Mouse (Mus musculus) neural tube, embryonic 13.5 days (tissue): ENCODE measurements around the gene Rasl2-9. TPM values are rescaled to one million over a fixed set of nuclear protein-coding genes. Genes with fewer than 3 reads are reported as not detected.
"Not testable (repeated sequence)": the region's sequence is repeated elsewhere in the genome, so short reads cannot be mapped to it uniquely, and the experiment has no call there.

Source experiments
- ATAC-seq: fragments of 200-750 bp; cut with Nextera tagmentation; 2 replicates; pipeline ENCODE4 v1.8.0; 2017; ENCODE audit warnings: low read depth, mild to moderate bottlenecking, moderate TSS enrichment, moderate library complexity
- H3K27ac ChIP-seq: fragments of 300-500 bp; sonication (generic); replicated peaks from 2 replicates; pipeline ENCODE4 v1.5.1; 2015; ENCODE audit warnings: moderate library complexity, mild to moderate bottlenecking, inconsistent platforms
- H3K27me3 ChIP-seq: fragments of 300-500 bp; sonication (generic); 2 replicates; pipeline ENCODE4 v1.6.1; 2015; ENCODE audit warnings: mild to moderate bottlenecking, inconsistent platforms
- H3K36me3 ChIP-seq: fragments of 300-500 bp; sonication (generic); 2 replicates; pipeline ENCODE4 v1.6.1; 2015; ENCODE audit warnings: mild to moderate bottlenecking, inconsistent platforms
- H3K4me1 ChIP-seq: fragments of 300-500 bp; sonication (generic); replicated peaks from 2 replicates; pipeline ENCODE4 v1.6.1; 2015; ENCODE audit warnings: inconsistent platforms
- H3K4me2 ChIP-seq: fragments of 300-500 bp; sonication (generic); 2 replicates; pipeline ENCODE4 v1.6.1; 2015; ENCODE audit warnings: inconsistent platforms, mild to moderate bottlenecking, moderate library complexity
- H3K4me3 ChIP-seq: fragments of 300-500 bp; sonication (generic); 2 replicates; pipeline ENCODE4 v1.5.1; 2015; ENCODE audit warnings: mild to moderate bottlenecking, inconsistent platforms
- H3K9ac ChIP-seq: fragments of 300-500 bp; sonication (generic); 2 replicates; pipeline ENCODE4 v1.6.1; 2015; ENCODE audit warnings: moderate library complexity, mild to moderate bottlenecking, inconsistent platforms
- H3K9me3 ChIP-seq: fragments of 300-500 bp; sonication (generic); 2 replicates; pipeline ENCODE4 v1.6.1; 2016; ENCODE audit warnings: inconsistent platforms
- WGBS: fragments of 180-500 bp; shearing (Covaris S2); methylation state at CpG from one replicate; pipeline ENCODE4 v1.1.7; 2015; 5-methylcytosine and 5-hydroxymethylcytosine counted together
- polyA plus RNA-seq: library from polyadenylated mRNA; unstranded; fragments of >200 nt; fragmentation: Nextera tagmentation; extraction: Ambion mirVana; gene quantifications from 2 replicates; pipeline ENCODE4 v1.2.1, GENCODE M21; 2015

Rasl2-9 gene
- polyA plus RNA-seq, result 0.34 and 0.45 TPM in 2 replicates

GRCm38 (mm10) chr7:5125549-5126406, at the start of gene Rasl2-9:
Gene Rasl2-9, minus strand, starts transcription at chr7:5125950.
- H3K4me1 ChIP-seq, result no peaks in the 10 kb centered on the region
- H3K27me3 ChIP-seq, result no peaks in the 10 kb centered on the region
- H3K9me3 ChIP-seq, result no peaks in the 10 kb centered on the region
- H3K4me2 ChIP-seq, result peak within 1 kb of the TSS; percentile 60
- 17% methylated on average over 42 of the region's 42 CpGs for WGBS
- ATAC-seq, result peak; percentile 88
- no peaks in the 10 kb centered on the region for H3K36me3 ChIP-seq
- no peak within 1 kb of the TSS for H3K27ac ChIP-seq
- H3K4me3 ChIP-seq, result peak within 1 kb of the TSS; percentile 38
- H3K9ac ChIP-seq, result peak within 1 kb of the TSS; percentile 53

GRCm38 (mm10) chr7:5149570-5149969, 23.8 kb upstream of the Rasl2-9 start, which contains the start of gene Vmn1r55:
Gene Vmn1r55, minus strand, starts transcription at chr7:5149670.
- not testable (repeated sequence) for H3K36me3 ChIP-seq, H3K4me2 ChIP-seq, H3K27ac ChIP-seq, H3K9ac ChIP-seq, ATAC-seq, H3K4me3 ChIP-seq, H3K27me3 ChIP-seq, H3K4me1 ChIP-seq, H3K9me3 ChIP-seq

DNA sequence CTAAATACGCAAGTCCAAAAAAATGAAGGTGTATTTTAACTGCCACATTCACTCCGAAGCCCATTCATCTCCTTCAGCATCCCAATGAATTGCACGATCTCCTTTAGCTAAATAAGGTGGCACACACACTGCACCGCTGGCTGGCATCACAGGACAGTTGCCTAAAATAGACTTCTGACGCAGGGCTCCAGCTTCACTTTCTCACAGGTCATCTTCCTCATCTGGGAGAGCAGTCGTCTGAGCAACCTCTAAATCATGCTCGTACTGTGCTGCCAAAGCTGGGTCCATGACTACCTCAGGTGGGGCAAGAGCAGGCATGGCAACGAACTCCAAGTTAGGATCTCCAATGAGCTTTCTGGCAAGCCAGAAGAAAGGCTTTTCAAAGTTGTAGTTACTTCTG, 672 bp downstream of the Rasl2-9 start:
- no peaks in the 10 kb centered on the region for H3K9me3 ChIP-seq
- no peaks in the 10 kb centered on the region for H3K4me1 ChIP-seq
- H3K27ac ChIP-seq, result no peak overlapping the region
- H3K27me3 ChIP-seq, result no peaks in the 10 kb centered on the region
- H3K4me2 ChIP-seq, result no peak overlapping the region
- WGBS, result 89% methylated on average over 8 of the region's 8 CpGs
- no peak overlapping the region for H3K9ac ChIP-seq
- no peak overlapping the region for H3K4me3 ChIP-seq
- no peak for ATAC-seq
- H3K36me3 ChIP-seq, result no peaks in the 10 kb centered on the region

GRCm38 (mm10) chr7:5116850-5117249, 8.9 kb downstream of the Rasl2-9 start, which contains the start of gene Rfpl4:
Gene Rfpl4, minus strand, starts transcription at chr7:5116950.
- no peak for ATAC-seq
- Histone ChIP-seq H3K27ac (no peak within 1 kb of the TSS), H3K27me3 (no peaks in the 10 kb centered on the region), H3K4me3 (no peak within 1 kb of the TSS), H3K9ac (no peak within 1 kb of the TSS), H3K36me3 (no peaks in the 10 kb centered on the region), H3K9me3 (no peaks in the 10 kb centered on the region), H3K4me2 (no peak within 1 kb of the TSS), H3K4me1 (no peaks in the 10 kb centered on the region)
- WGBS, result 93% methylated on average over 3 of the region's 3 CpGs

DNA sequence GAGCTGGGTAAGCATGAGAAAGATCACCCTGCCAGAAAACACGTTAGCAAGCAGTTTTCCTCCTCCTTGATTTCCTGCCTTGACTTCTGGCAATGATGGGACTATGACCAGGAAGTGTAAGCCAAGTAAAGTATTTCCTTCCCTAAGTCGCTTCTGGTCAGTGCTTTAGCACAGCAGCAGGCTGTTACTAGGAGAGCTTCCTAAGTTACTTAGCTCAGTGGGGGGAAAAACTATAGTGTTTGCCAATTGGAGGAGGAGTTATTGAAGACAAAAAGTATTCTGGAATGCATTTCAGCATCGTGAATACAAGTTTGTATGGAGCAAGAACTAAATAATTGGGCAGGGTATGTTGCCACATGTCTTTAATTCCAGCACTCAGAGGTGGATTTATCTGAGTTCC, 13.0 kb downstream of the Rasl2-9 start:
- Histone ChIP-seq H3K4me3 (no peak overlapping the region), H3K4me2 (no peak overlapping the region), H3K9ac (no peak overlapping the region), H3K27me3 (no peaks in the 10 kb centered on the region), H3K36me3 (no peaks in the 10 kb centered on the region), H3K27ac (no peak overlapping the region), H3K4me1 (no peaks in the 10 kb centered on the region), H3K9me3 (no peaks in the 10 kb centered on the region)
- WGBS, result 62% methylated on average over 3 of the region's 3 CpGs
- ATAC-seq, result no peak

DNA sequence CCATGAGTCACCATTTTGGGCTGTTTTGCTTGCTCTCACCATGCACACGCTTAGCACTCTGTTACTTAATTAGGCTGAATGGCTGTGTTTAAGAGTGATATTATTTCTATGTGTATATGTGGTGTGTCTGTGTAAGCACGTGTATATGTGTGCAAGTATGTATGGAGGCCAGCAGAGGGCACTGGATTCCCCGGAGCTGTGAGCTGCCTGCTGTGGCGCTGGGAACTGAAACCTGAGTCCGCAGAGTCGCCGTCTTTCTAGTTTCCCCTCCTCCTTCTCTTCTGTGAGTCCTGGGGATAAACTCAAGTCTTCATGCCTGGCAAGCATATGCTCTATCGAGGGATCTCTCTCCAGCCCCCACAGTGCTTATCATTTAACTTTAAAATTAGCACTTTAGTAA, 16.4 kb downstream of the Rasl2-9 start:
- H3K9me3 ChIP-seq, result no peaks in the 10 kb centered on the region
- no peak overlapping the region for H3K4me3 ChIP-seq
- H3K27me3 ChIP-seq, result no peaks in the 10 kb centered on the region
- no peak for ATAC-seq
- H3K27ac ChIP-seq, result no peak overlapping the region
- H3K4me1 ChIP-seq, result no peaks in the 10 kb centered on the region
- WGBS, result 85% methylated on average over 8 of the region's 8 CpGs
- H3K36me3 ChIP-seq, result no peaks in the 10 kb centered on the region
- H3K9ac ChIP-seq, result no peak overlapping the region
- H3K4me2 ChIP-seq, result no peak overlapping the region

GRCm38 (mm10) chr7:5108272-5108671, 17.5 kb downstream of the Rasl2-9 start:
- H3K4me2 ChIP-seq, result no peak overlapping the region
- WGBS, result 92% methylated on average over 4 of the region's 4 CpGs
- no peaks in the 10 kb centered on the region for H3K4me1 ChIP-seq
- no peaks in the 10 kb centered on the region for H3K27me3 ChIP-seq
- no peak overlapping the region for H3K27ac ChIP-seq
- no peaks in the 10 kb centered on the region for H3K36me3 ChIP-seq
- H3K9ac ChIP-seq, result no peak overlapping the region
- H3K4me3 ChIP-seq, result no peak overlapping the region
- H3K9me3 ChIP-seq, result no peaks in the 10 kb centered on the region
- ATAC-seq, result no peak

DNA sequence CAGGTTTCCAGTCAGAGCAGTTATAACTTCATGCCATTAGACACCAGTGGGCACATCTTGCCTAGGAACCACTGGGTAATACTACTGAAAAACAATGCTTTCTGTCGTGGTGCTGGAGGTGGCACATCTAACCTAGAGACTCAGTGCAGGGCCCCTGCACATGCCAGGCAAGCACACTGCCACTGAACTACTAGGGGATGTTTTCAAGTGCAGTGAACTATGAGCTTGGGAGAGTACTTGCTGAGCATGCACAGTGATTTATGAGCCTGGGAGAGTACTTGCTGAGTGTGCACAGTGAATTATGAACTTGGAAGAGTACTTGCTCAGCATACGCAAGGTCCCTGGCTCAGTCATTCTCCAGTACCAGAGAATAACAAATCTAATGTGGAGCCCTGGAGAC, 23.2 kb downstream of the Rasl2-9 start:
- no peak overlapping the region for H3K4me2 ChIP-seq
- no peak for ATAC-seq
- no peaks in the 10 kb centered on the region for H3K4me1 ChIP-seq
- H3K9ac ChIP-seq, result no peak overlapping the region
- H3K36me3 ChIP-seq, result peaks cover 22% of the 10 kb centered on the region
- H3K4me3 ChIP-seq, result no peak overlapping the region
- H3K27me3 ChIP-seq, result no peaks in the 10 kb centered on the region
- H3K27ac ChIP-seq, result no peak overlapping the region
- H3K9me3 ChIP-seq, result no peaks in the 10 kb centered on the region
- 88% methylated on average over 2 of the region's 2 CpGs for WGBS

GRCm38 (mm10) chr7:5101066-5101663, 24.6 kb downstream of the Rasl2-9 start:
- ATAC-seq, result no peak
- no peaks in the 10 kb centered on the region for H3K4me1 ChIP-seq
- H3K4me2 ChIP-seq, result no peak overlapping the region
- H3K36me3 ChIP-seq, result peaks cover 36% of the 10 kb centered on the region
- H3K27me3 ChIP-seq, result no peaks in the 10 kb centered on the region
- no peaks in the 10 kb centered on the region for H3K9me3 ChIP-seq
- H3K27ac ChIP-seq, result no peak overlapping the region
- 91% methylated on average over 10 of the region's 10 CpGs for WGBS
- H3K4me3 ChIP-seq, result no peak overlapping the region
- H3K9ac ChIP-seq, result no peak overlapping the region

DNA sequence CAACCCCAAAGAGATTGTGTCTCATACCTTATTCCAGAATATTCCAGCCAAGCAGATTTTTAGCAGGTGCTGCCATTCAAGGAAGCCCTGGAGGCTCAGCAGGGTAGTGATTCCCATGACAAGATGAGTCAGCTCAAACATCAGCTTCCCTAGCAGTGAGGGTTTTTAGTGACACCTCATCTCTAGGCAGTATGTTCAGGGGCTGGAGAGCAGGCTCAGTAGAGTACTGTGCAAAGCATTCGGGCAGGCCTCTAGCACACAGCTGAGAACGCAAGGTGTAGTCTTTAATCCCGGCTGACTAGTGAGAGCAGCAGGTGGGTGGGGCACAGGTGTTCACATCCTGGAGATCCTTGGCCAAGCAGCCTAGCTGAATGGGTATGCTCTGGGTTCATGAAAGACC, 26.0 kb downstream of the Rasl2-9 start:
- Histone ChIP-seq H3K27ac (no peak overlapping the region), H3K9ac (no peak overlapping the region), H3K27me3 (no peaks in the 10 kb centered on the region), H3K9me3 (no peaks in the 10 kb centered on the region), H3K4me3 (no peak overlapping the region), H3K36me3 (peaks cover 49% of the 10 kb centered on the region), H3K4me2 (no peak overlapping the region), H3K4me1 (no peaks in the 10 kb centered on the region)
- no peak for ATAC-seq
- WGBS, result 90% methylated on average over 3 of the region's 3 CpGs

- ATAC-seq, result no peak
- H3K27me3 ChIP-seq, result no peaks in the 10 kb centered on the region
- whole genome bisulfite sequencing, result 87% methylated on average over 5 of the region's 5 CpGs
- peaks cover 60% of the 10 kb centered on the region for H3K36me3 ChIP-seq
- no peaks in the 10 kb centered on the region for H3K4me1 ChIP-seq
- H3K9me3 ChIP-seq, result no peaks in the 10 kb centered on the region
- H3K9ac ChIP-seq, result no peak overlapping the region
- H3K4me2 ChIP-seq, result no peak overlapping the region
- H3K27ac ChIP-seq, result no peak overlapping the region
- H3K4me3 ChIP-seq, result no peak overlapping the region
Observed at GRCm38 (mm10) chr7:5098769-5099168, 27.0 kb downstream of the Rasl2-9 start.

- H3K27me3 ChIP-seq, result no peaks in the 10 kb centered on the region
- no peak for ATAC-seq
- H3K4me3 ChIP-seq, result no peak overlapping the region
- H3K36me3 ChIP-seq, result peaks cover 90% of the 10 kb centered on the region
- H3K9me3 ChIP-seq, result no peaks in the 10 kb centered on the region
- H3K4me1 ChIP-seq, result no peaks in the 10 kb centered on the region
- 91% methylated on average over 21 of the region's 21 CpGs for WGBS
- H3K4me2 ChIP-seq, result no peak overlapping the region
- no peak overlapping the region for H3K9ac ChIP-seq
- H3K27ac ChIP-seq, result no peak overlapping the region
Observed at GRCm38 (mm10) chr7:5092831-5093510, 32.8 kb downstream of the Rasl2-9 start.
